ENCODE assay signal across 9 mouse cellular contexts in the genomic region with DNA sequence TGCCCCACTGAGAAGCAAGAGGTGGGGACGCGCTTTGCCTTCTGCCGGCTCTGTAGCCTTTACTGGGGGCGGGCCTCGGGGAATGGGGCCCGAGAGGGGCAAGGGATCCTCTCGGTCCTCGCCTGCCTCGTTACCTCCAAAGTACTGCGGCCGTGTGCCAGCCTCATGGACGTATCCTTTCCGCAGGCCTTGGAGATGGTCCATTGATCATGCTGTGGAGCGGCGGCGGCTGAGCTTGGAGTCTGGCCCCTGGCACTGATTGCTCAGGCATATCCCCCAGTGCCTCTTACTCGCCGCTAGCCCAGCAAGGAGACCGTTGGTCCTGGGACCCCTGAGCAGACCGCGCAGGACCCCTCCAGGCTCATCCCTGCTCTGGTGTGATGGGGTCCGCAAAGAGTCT. TPM values are rescaled to one million over a fixed set of nuclear protein-coding genes. Genes with fewer than 3 reads are reported as not detected.
A peak's percentile ranks its signal among the peaks of the same experiment; 100 is the strongest.
DNase-seq lines count a peak whose midpoint lies in the region; ATAC-seq and TF ChIP-seq lines count a peak whose summit lies in the region.
"Had no signal": no experiment of that assay in that cellular context is flagged by ENCODE, and none has a peak within 500 bp of the region (broad histone marks: within the 10 kb centered on the region; RNA-seq: fewer than 3 reads in every experiment).

No protein-coding gene starts in this region.

- H3K4me2 ChIP-seq in hindbrain, embryonic 14.5 days (replicated peaks), result no peak overlapping the region
- peak overlapping the region; percentile 52 for H3K4me2 ChIP-seq in intestine, embryonic 16.5 days (ENCODE audit: low read depth, low read length)

- no peaks in the 10 kb centered on the region for H3K36me3 ChIP-seq in hindbrain, embryonic 10.5 days
- no peaks in the 10 kb centered on the region for H3K36me3 ChIP-seq in hindbrain, embryonic 14.5 days (replicated peaks; ENCODE audit: control insufficient read depth, insufficient read depth)
- no peaks in the 10 kb centered on the region for H3K36me3 ChIP-seq in E14TG2a.4 (ENCODE audit: insufficient read depth, low read length)
- H3K36me3 ChIP-seq in ES-Bruce4 (ENCODE audit: control insufficient read depth, insufficient read depth, low read length, poor library complexity, severe bottlenecking), result no peaks in the 10 kb centered on the region
- H3K36me3 ChIP-seq in intestine, embryonic 16.5 days (ENCODE audit: control insufficient read depth, insufficient read depth, low read length), result no peaks in the 10 kb centered on the region

- no peak for ATAC-seq in hindbrain, embryonic 14.5 days (ENCODE audit: low FRiP score)
- ATAC-seq in intestine, embryonic 16.5 days, result no peak

- no peak for TF ChIP-seq CTCF in E14TG2a.4 (conservative IDR thresholded peaks at IDR 0.05; ENCODE audit: low read length)
- TF ChIP-seq CTCF in ES-Bruce4 (IDR thresholded peaks at IDR 0.05; ENCODE audit: low read depth, low read length), result no peak

- no peak for TF ChIP-seq EP300 in ES-Bruce4 (IDR thresholded peaks at IDR 0.05; ENCODE audit: insufficient read depth, low read depth, low read length)

- H3K9ac ChIP-seq in hindbrain, embryonic 14.5 days, result no peak overlapping the region
- peak overlapping the region; percentile 15; the same call in 1 of the 2 replicates for H3K9ac ChIP-seq in ES-Bruce4 (ENCODE audit: low read depth, poor library complexity, severe bottlenecking)
- H3K9ac ChIP-seq in intestine, embryonic 16.5 days (ENCODE audit: low read depth, low read length), result no peak overlapping the region

- intact Hi-C loops in gastrocnemius, postnatal 14 days (cut with DNase I; ENCODE audit: low total_unique reads), result no loop called here

- H3K9me3 ChIP-seq in hindbrain, embryonic 10.5 days, result no peaks in the 10 kb centered on the region
- H3K9me3 ChIP-seq in hindbrain, embryonic 14.5 days (ENCODE audit: control insufficient read depth, low read length), result no peaks in the 10 kb centered on the region
- H3K9me3 ChIP-seq in E14TG2a.4 (ENCODE audit: low read length) (peaks cover 4% of the 10 kb centered on the region; the same call in 1 of the 2 replicates), ES-Bruce4 (replicated peaks; ENCODE audit: control insufficient read depth, insufficient read depth, low read length, poor library complexity, severe bottlenecking) (no peaks in the 10 kb centered on the region)
- no peaks in the 10 kb centered on the region for H3K9me3 ChIP-seq in intestine, embryonic 16.5 days (ENCODE audit: control insufficient read depth, low read length)

- 25% methylated on average over 22 of the region's 22 CpGs for WGBS in hindbrain, embryonic 10.5 days
- 17% methylated on average over 22 of the region's 22 CpGs for WGBS in hindbrain, embryonic 14.5 days
- WGBS in intestine, embryonic 16.5 days, result 16% methylated on average over 22 of the region's 22 CpGs

- H3K27me3 ChIP-seq in hindbrain, embryonic 10.5 days (ENCODE audit: insufficient read depth, poor library complexity, severe bottlenecking), result peaks cover 88% of the 10 kb centered on the region
- peaks cover 41% of the 10 kb centered on the region for H3K27me3 ChIP-seq in hindbrain, embryonic 14.5 days (ENCODE audit: control insufficient read depth, insufficient read depth, low read length)
- H3K27me3 ChIP-seq in E14TG2a.4 (ENCODE audit: insufficient read depth, low read length) (peaks cover 89% of the 10 kb centered on the region), ES-Bruce4 (ENCODE audit: control insufficient read depth, insufficient read depth, low read length, poor library complexity, severe bottlenecking) (0 out of 2 replicates have a peak, but pooled peaks cover 1% of the 10 kb centered on the region)
- peaks cover 25% of the 10 kb centered on the region; the same call in 1 of the 2 replicates for H3K27me3 ChIP-seq in intestine, embryonic 16.5 days (replicated peaks; ENCODE audit: control insufficient read depth, insufficient read depth, low read length)

- no peak overlapping the region for H3K27ac ChIP-seq in hindbrain, embryonic 10.5 days
- no peak overlapping the region for H3K27ac ChIP-seq in hindbrain, embryonic 14.5 days
- H3K27ac ChIP-seq in ES-Bruce4 (ENCODE audit: insufficient read depth, low read length), result no peak overlapping the region
- H3K27ac ChIP-seq in intestine, embryonic 16.5 days (ENCODE audit: low read length), result no peak overlapping the region

- H3K4me1 ChIP-seq in hindbrain, embryonic 10.5 days (replicated peaks), result peaks cover 14% of the 10 kb centered on the region
- peaks cover 6% of the 10 kb centered on the region; the same call in 1 of the 2 replicates for H3K4me1 ChIP-seq in hindbrain, embryonic 14.5 days (replicated peaks; ENCODE audit: control insufficient read depth, insufficient read depth, low read length)
- H3K4me1 ChIP-seq in E14TG2a.4 (replicated peaks; ENCODE audit: low read depth, low read length) (peaks cover 29% of the 10 kb centered on the region), ES-Bruce4 (ENCODE audit: control insufficient read depth, insufficient read depth, low read length) (no peaks in the 10 kb centered on the region)
- H3K4me1 ChIP-seq in intestine, embryonic 16.5 days (ENCODE audit: control insufficient read depth, insufficient read depth, low read length), result peaks cover 7% of the 10 kb centered on the region; the same call in 1 of the 2 replicates

- peak overlapping the region; percentile 18; the same call in 1 of the 2 replicates for H3K4me3 ChIP-seq in hindbrain, embryonic 10.5 days
- H3K4me3 ChIP-seq in hindbrain, embryonic 14.5 days (replicated peaks; ENCODE audit: low read length), result no peak overlapping the region
- peak overlapping the region; percentile 70 for H3K4me3 ChIP-seq in E14TG2a.4 (replicated peaks; ENCODE audit: low read length)
- H3K4me3 ChIP-seq in ES-Bruce4 (ENCODE audit: low read depth, low read length), result peak overlapping the region; percentile 14
- peak overlapping the region; percentile 25 for H3K4me3 ChIP-seq in intestine, embryonic 16.5 days (ENCODE audit: low read length)

- no peak for DNase-seq in hindbrain, embryonic 10.5 days (ENCODE audit: low spot score)
- no peak for DNase-seq in hindbrain, embryonic 14.5 days (ENCODE audit: low spot score)
- DNase-seq in gastrocnemius, postnatal 14 days, result no peak
- no peak for DNase-seq in right cerebral cortex, adult 18-20 months
- DNase-seq: right cerebral cortex, postnatal 25 days had no signal

- no peak for TF ChIP-seq POLR2A in ES-Bruce4 (IDR thresholded peaks at IDR 0.05; ENCODE audit: insufficient read depth, low read length)

RNA-seq across cellular contexts. Expression of a gene that starts 1.1 kb away (rescaled TPM):
- polyA plus RNA-seq in hindbrain, embryonic 10.5 days (2016; fragmentation: Nextera tagmentation; extraction: Ambion mirVana), result 0.17 and 0.18 TPM in 2 replicates
- polyA plus RNA-seq in hindbrain, embryonic 14.5 days (2014; fragmentation: Nextera tagmentation; extraction: Ambion mirVana), result 0.26 and 0.44 TPM in 2 replicates
- not detected in 2 replicates for polyA plus RNA-seq in ES-Bruce4 (2011; ENCODE audit: insufficient read depth, insufficient read length, low read depth, missing spikeins)
- polyA plus RNA-seq in intestine, embryonic 16.5 days (2015; fragmentation: Nextera tagmentation; extraction: Ambion mirVana), result 0.12 and 0.18 TPM in 2 replicates
- total RNA-seq in gastrocnemius, postnatal 14 days (2021), result not detected
- total RNA-seq: left cerebral cortex, adult 8-10 months had no signal

RNA-seq across cellular contexts. Expression of a gene that starts 5.4 kb away (rescaled TPM):
- 17.4 and 18.3 TPM in 2 replicates for polyA plus RNA-seq in hindbrain, embryonic 10.5 days (2016; fragmentation: Nextera tagmentation; extraction: Ambion mirVana)
- 52.5 and 53.5 TPM in 2 replicates for polyA plus RNA-seq in hindbrain, embryonic 14.5 days (2014; fragmentation: Nextera tagmentation; extraction: Ambion mirVana)
- polyA plus RNA-seq in ES-Bruce4 (2011; ENCODE audit: insufficient read depth, insufficient read length, low read depth, missing spikeins), result 12.3 and 13.4 TPM in 2 replicates
- 25.4 and 26.6 TPM in 2 replicates for polyA plus RNA-seq in intestine, embryonic 16.5 days (2015; fragmentation: Nextera tagmentation; extraction: Ambion mirVana)
- 10 to 100 TPM; 12.1 to 14.3 TPM for total RNA-seq in gastrocnemius, postnatal 14 days (2021)

RNA-seq across cellular contexts. Expression of a gene that starts 8.1 kb away (rescaled TPM):
- 75.5 and 80.0 TPM in 2 replicates for polyA plus RNA-seq in hindbrain, embryonic 10.5 days (2016; fragmentation: Nextera tagmentation; extraction: Ambion mirVana)
- 59.0 and 61.6 TPM in 2 replicates for polyA plus RNA-seq in hindbrain, embryonic 14.5 days (2014; fragmentation: Nextera tagmentation; extraction: Ambion mirVana)
- 72.5 and 80.2 TPM in 2 replicates for polyA plus RNA-seq in ES-Bruce4 (2011; ENCODE audit: insufficient read depth, insufficient read length, low read depth, missing spikeins)
- polyA plus RNA-seq in intestine, embryonic 16.5 days (2015; fragmentation: Nextera tagmentation; extraction: Ambion mirVana), result 45.8 and 52.7 TPM in 2 replicates
- 10 to 100 TPM; 39.5 to 41.0 TPM for total RNA-seq in gastrocnemius, postnatal 14 days (2021)

RNA-seq across cellular contexts. Expression of a gene that starts 11.4 kb away (rescaled TPM):
- 1.00 and 1.2 TPM in 2 replicates for polyA plus RNA-seq in hindbrain, embryonic 10.5 days (2016; fragmentation: Nextera tagmentation; extraction: Ambion mirVana)
- 3.9 and 4.0 TPM in 2 replicates for polyA plus RNA-seq in hindbrain, embryonic 14.5 days (2014; fragmentation: Nextera tagmentation; extraction: Ambion mirVana)
- not detected in 2 replicates for polyA plus RNA-seq in ES-Bruce4 (2011; ENCODE audit: insufficient read depth, insufficient read length, low read depth, missing spikeins)
- 6.6 and 7.1 TPM in 2 replicates for polyA plus RNA-seq in intestine, embryonic 16.5 days (2015; fragmentation: Nextera tagmentation; extraction: Ambion mirVana)
- total RNA-seq in gastrocnemius, postnatal 14 days (2021), result 1 to 10 TPM; 5.7 to 6.2 TPM

RNA-seq across cellular contexts. Expression of a gene that starts 34.8 kb away (rescaled TPM):
- 0.05 and 0.44 TPM in 2 replicates for polyA plus RNA-seq in hindbrain, embryonic 10.5 days (2016; fragmentation: Nextera tagmentation; extraction: Ambion mirVana)
- 10.8 and 12.7 TPM in 2 replicates for polyA plus RNA-seq in hindbrain, embryonic 14.5 days (2014; fragmentation: Nextera tagmentation; extraction: Ambion mirVana)
- 0.55 and 0.70 TPM in 2 replicates for polyA plus RNA-seq in ES-Bruce4 (2011; ENCODE audit: insufficient read depth, insufficient read length, low read depth, missing spikeins)
- 0.93 and 1.4 TPM in 2 replicates for polyA plus RNA-seq in intestine, embryonic 16.5 days (2015; fragmentation: Nextera tagmentation; extraction: Ambion mirVana)
- total RNA-seq in gastrocnemius, postnatal 14 days (2021), result under 1 TPM in 1 of 2 experiments, not detected in 1; 0.10 TPM
